Mouse (Mus musculus): ENCODE data around the gene 4930558K02Rik.
A peak's percentile ranks its signal among the peaks of the same experiment; 100 is the strongest.

4930558K02Rik gene

DNA sequence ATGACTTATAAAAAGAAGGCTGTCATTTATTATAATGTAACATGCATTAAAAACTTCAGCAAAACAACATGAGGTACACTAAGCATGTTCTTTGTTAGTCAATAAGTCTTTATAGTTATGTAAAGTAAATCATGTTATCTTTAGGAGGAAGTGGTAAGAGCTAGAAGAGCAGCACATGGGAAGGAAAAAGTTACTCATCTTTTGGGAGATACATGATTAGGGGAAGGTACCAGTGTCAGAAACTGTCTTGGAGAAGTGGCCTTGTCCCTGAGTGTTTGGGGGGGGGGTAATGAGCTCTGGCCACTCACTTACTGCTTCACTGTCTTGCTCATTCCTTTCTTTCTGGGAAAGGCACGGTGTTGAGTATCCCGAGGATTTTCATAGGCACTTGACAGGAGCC lies 37.4 kb downstream of the 4930558K02Rik start:
- no peak for DNase-seq

DNA sequence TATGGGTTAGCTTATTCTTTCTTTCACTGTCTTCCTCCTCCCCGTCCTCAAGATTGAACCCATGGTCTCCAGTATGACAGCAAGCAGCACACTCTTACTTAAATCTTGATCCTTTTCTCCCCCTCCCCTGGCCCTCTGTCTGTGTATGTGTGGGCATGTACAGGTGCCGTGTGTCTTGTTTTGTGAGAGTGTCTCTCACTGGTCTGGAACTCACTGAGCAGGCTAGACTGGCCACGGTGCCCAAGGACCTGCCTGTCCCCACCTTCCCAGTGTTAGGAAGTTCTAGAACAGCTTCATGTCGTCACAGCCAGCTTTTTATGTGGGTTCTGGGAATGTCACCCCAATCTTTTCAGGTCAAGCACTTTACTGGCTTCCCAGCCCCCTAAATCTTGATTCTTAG lies 47.1 kb downstream of the 4930558K02Rik start:
- no peak for DNase-seq

DNA sequence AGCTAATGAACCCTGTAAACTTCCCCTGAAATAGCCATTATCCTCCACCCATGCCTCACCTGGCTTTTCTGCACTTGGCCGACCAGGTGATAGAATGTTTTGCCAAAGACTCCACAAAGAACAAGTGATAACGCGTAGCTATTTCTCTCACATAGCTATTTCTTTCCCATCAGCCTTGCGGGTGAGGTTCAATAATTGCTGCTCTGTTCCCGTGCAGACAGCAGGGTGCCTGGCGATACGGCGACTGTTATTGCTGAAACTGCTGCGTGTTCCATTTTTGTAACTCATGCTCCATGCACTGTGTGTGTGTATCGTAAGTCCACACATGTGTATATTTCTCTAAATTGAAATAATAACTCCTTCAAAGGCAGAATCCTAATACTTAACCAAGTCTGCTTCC lies 47.6 kb downstream of the 4930558K02Rik start:
- DNase-seq = no peak

DNA sequence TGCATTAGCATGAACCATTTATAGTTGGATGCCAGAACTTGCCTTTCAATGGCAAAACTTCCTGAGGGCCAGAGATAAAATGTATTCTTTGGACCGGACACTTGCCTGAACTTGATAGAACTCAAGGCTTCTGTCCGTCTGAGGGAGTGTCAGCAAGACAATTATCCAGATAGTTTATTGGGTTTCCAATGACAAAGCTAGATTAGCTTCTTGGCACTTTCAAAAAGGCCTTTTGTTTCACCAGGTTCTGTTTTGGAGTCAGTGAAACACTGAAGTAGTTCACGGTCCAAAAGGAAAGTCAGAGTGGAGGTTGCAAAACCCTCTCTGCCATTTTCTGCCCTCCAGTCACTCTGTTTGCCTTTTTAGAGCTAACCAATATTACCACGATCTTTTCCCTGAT lies 48.1 kb downstream of the 4930558K02Rik start:
- DNase-seq = no peak

DNA sequence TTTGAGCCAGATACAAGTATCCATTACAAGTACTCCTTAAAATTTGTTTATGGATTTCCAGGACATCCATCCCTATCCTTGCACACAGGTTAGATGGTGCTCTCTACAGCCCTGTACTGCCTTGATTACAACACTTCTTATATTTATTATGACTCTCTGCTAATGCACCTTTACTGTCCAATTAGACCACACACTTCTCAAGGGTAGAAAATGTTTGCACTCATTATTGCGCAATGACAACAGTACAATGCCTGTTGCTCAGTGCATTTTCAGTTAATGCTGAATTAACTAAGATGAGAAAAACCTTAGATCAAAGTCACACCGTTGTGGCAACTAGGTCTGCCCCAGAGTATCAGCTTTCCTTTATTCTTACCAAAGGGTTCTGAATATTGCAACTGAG lies 51.5 kb downstream of the 4930558K02Rik start:
- no peak for DNase-seq

DNA sequence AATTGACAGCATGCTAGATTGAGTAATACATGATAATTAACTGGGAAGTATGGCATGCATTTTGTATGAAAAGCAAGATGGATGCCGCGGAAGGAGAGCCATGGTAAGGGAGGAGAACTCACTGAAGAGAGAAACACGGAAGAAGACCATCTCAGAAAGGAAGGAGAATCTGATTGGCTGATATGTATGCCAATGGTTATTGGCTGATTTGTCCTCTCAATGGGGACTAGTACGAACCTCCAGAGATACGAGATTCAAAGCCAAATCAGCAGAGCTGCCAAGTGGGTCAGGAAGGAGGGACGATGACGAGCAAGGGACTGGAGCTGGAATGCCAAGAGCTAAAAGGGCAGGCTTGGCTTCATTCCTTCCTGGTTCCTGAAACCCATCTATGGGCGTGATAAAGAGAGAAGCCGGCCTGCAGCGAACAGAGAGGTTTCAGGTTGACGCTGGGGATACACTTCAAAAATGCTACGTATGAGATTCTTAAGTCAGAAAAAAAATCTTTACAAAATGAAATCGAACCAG lies 54.1 kb downstream of the 4930558K02Rik start:
- peak; percentile 50 for DNase-seq

DNA sequence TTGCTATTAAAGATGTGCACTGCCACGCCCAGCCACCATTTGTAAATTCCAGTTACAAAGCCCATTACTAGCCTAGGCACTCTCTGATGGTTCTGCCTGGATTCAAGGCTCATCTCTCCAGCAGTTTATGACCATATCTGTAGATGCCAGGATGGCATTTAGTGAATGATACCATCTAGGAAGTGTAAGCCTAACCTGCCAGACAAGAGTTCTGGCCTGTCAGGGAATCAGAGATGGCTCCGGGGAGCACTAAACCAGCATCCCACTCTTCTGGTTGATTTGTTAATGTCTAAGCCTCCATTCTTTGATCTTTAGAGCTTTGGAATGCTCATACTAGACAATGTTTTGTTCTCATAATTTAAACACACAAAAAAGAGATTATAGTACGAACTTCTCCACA lies 55.1 kb downstream of the 4930558K02Rik start:
- DNase-seq = no peak

DNA sequence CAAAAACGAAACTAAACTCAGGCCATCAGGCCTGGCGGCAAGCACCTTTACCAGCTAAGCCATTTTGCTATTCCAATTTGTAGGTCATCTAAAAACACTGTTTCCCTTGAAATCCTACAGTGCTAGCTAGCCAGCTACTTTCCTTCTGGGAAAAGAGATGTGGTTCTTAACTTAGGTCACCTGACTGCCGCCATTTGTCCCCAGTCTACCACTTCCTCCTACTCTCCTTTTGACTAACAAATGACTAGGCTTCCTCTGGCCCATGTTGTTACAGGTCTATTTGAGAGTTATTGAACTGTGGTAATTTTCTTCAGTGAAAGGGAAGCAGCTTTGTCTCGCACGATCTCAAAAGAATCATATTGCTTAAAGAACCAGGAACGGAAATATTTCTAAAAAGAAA lies 57.5 kb downstream of the 4930558K02Rik start:
- DNase-seq = no peak

DNA sequence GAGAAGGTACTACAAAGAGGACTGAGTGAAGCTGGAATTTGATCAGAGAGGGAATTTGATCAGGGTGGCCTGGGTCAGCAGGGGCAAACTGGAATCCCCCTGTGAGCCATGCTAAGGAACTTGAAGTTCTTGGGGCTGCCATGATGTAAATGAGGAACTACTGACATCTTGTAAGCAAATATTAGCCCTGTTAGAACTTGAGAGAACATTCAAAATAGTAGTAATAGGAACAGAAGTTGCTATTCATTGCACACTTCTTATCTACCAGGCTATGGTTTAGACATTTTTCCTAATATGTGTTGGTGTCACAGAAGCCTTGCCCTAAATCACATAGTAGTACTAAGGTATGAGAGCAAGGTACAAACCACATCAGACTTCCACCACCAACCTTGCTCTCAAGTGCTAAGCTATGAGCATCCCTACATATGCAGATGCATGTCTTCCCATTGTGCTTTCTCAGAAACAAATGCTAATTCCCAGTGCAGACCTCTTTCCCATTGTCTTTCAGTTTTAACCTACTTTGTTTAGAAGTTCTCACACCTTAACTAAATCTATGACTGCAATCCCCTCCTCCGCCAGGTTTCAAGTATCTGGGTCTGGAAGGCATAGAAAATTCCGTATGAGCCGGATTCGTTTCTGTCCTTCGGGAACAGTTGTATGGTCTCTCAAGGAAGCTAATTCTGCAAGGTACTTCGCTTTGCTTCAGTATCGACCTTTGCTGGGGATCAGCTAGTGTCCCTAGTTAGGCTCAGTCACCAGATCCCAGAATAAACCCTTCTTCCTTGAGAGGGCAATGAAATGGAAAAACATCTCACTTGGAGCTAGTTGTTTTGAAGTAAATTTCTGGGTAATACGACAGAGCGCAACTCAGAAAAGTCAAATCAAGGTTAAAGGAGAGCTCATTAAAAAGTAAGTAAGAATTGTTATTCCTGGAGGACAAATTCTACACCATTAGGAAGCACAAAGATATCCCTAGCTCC lies 58.7 kb downstream of the 4930558K02Rik start:
- DNase-seq = no peak

DNA sequence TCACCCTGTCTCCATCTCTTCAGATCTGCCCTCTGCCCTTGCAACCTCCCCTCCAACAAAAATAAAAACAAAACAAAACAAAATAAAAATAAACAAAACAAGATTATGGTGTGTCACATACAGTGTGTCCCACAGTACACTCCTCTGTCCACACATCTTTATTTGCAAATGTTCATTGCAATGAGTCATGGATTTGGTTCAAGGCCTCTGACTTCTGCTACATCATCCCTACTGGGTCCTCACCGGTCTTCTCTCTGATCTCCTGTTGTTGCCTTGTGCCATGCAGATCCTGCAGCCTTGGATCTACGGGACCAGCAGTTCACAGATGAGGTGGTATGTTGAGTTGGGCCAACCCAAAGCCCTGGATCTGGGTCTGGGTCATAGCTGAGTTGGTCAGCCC lies 59.8 kb downstream of the 4930558K02Rik start:
- no peak for DNase-seq

DNA sequence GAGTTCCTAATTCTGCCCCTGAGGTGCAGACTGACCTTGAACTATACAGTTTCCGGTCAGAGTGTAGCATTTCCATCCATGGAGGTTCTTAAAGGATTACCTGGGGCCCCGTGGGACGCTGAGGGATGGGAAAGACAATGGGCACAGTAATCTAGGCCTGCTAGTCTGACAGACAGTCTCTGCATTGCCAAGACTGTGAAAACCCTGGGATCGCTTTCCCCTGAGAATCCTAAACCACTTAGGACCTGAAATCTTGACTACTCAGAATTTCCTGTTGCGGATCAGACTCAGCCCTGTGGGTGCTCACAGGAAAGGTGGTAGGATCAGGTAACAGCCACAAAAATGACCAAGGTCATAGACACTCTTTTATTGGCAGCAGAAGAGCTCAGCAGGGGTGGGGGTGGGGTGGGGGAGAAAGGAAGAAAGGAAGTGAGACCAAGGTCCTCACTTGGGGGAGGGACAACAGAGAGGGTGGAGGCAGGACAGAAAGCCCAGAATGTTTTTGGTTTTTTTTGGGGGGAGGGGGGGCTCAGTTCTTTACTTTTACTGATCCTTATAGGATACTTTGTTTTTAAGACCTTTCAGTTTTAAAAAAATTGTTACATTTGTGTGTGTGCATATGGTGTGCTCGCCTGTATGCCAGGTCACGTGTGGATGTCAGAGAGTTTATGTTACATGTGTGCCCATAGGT lies 60.6 kb downstream of the 4930558K02Rik start:
- DNase-seq = no peak

DNA sequence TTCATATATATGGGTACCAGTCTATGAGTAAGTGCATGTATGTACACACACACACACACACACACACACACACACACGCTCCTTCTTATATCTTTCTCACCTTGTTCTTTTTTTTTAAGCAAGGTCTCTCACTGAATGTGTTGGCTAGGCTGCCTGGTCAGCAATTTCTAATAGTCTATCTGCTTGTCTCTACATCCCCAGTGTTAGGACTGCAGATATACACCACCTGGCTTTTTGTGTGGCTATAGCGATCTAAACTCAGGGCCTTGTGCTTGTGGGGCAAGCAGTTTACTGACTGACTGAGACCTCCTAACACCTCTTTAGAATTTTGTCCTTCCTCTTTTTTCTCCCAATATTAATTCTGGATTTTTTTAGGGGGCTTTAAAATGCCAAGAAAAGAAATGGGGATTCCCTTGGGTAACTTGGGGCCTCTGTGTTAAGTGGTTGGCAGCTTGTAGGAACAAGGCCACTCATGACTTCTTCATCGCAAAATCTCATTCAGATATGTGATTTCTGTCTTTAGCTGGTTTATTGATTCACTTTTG lies 61.4 kb downstream of the 4930558K02Rik start:
- no peak for DNase-seq

DNA sequence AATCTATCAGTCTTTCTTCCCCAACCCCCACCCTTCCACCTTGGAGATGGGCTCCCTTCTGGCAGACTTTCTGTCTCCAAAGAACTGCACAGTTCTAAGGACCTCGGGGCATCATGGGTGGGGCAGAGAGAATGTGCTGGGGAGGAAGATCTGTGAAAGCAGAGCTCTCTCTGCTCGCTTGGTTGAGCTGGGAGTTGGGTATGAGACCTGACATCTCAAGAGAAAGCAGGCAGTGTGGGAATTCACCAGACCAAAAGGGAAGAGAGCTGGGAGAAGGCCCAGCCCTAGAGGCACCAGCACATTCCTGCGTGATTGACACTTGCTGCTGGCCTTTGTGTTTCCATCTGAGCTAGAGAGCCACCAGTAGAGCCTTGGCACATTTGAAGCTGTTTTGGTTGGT lies 63.4 kb downstream of the 4930558K02Rik start:
- DNase-seq = no peak

DNA sequence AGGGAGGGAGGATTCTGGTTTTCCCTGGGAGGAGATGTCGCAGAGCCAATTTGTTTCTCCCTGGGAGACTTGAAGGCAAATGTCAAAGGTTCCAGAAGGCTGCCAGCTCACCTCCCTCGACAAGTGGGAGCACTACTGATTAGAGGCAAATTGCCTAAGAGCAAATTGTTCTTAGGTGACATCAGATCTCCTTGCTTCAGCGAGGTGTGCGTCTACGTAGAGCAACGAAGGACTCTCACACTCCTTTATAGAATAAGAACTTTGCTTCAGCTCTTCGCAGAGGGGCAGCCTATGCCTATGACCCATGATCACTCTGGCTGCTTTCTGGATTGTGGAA lies 65.8 kb downstream of the 4930558K02Rik start:
- DNase-seq = no peak

DNA sequence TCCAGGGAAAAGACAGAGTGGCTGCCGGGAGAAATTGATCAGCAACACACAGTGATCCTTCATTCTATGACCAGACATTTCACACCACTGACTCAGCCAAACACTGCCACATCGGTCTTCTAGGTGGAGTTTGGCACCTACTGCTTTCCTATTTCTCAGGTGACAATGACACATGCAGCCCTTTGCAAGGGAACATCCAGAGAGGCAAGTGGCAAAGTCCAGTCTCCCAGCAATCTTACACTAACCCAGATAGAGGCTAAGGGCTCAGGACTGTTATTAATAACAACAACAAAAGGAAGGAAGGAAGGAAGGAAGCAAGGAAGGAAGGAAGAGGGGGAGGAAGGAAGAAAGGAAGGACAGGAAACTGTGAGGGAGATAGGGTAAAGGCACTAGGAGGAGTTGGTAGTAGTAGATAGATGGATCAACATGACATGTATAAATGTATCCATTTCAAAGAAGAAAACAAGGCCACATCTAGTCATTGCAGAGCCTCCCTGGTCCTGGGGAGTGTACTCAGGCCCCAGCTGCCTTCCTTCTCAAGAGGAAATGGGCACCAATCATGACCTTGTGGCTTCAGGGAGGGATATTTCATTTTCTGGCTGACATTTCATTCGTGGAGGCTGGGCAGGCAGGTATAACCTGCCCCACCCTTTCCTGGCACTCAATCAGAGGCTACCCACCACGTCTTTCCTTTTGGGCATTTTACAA lies 66.3 kb downstream of the 4930558K02Rik start:
- no peak for DNase-seq

DNA sequence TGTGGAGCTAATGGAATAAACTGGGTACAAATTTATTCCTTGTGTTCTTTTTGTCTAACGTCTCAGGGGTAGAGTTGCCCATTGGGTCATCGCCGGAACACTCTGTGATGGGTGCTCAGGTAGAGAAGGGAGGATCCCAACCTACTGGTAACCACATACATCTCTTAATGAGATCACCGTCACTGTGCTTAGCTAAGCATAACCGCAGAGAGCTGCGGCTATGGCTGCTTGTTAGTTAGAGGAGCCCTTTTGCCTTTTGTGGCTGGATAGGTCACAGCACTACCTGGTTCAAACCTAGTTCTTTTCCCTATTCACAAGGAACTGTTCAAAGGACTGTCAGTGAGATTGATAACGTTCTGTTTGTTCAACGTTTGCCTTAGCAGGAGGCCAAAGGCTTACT lies 70.4 kb downstream of the 4930558K02Rik start:
- no peak for DNase-seq

DNA sequence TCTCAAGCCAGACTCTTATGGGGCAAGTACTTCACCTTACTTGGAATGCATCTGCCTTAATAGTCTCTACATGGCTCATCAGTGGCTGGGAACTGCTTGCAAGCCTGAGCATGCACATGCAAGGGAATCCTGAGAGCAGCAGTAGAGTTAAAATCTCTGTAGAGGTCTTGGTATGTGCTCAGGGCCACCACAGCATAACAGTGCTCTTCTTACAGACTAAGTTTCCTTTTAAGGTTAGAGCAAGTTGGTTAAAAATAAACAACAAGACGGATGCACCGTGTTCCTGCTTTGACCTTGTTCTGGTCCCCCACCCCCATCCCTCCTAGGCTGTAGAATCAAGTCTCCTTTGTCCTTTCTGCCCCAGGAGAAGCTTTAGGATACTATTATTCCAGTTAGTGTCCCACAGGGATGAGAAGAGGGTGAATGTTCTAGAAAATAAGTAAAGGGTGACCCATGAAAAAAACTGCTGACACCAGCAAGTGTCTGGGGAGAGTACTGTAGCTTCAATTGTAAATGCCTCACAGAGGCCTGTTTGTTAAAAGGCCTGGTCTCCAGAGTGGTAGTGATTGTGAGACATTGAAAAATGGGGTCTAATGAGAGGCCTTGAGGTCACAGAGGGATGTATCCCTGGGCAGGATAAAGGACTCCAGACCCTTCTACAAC lies 71.5 kb downstream of the 4930558K02Rik start:
- no peak for DNase-seq

DNA sequence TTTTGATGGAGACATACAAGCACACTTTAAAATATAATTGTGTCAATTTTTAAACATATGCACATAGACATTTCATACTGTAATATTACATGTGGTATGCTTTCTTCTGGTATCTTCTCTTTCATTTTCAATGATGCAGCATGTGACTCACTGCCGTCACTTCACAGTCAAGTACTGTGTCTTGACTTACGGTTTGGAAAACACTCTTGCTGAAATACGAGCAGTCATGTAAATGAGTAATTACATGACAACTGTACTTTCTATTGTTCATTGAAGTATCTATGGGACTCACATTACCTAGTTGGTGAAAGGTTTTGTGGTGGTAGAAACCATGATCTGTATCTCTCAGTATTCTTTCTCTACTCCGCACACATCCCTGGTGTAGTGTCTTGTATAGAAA lies 72.3 kb downstream of the 4930558K02Rik start:
- DNase-seq = no peak

DNA sequence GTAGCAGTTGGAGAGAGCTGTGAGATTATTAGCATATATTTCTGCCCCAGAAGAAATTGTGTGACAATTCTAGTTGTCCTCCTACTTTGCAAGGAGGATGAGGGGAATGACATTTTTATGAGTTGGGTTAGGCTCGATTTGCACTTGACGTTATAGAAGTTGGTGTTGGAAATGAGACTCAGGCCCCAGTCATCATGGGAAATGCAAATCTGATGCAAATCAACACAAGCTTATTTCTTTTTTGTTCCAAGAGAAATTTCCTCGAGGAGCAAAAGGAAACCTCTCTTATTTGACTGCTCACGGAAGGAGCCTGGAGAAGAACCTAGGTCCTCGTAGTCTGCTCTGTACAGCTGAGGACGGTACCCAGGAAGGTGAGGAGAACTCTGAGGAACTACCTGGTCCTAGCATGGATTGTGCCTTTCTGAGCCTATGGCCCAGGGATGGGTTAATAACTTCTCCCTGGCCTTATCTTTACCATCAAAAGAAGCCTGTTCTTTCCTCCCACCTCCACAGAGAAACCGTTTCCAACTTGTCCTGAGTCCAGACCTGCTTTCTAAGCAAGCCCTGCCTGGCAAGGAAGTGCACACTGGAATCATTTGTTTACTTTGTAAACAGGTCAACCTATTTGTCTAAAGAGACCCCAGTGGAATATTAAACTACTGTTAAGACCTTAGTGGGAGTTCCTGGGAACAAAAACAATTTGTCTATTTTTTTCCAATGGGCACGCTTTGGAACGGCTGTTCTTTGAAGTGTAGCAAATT lies 76.6 kb downstream of the 4930558K02Rik start:
- no peak for DNase-seq

DNA sequence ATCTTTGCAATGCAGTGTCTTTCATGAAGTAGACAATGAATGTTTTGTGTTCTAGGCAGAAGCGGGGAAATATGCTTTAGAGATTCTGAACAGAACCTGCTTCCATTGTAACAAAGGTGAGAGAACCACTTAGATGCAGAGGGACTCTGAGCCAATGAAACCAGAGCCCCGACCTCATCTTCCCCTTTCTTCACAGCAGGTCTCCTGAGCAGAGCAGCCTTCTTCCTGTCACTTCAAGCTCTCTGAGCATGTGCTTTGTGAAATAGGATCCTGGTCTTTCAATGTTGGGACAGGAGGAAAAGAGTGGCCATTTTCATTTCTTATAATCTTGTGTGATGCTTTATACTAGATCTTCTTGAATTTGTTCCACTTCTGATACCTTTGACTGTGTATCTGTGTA lies 79.3 kb downstream of the 4930558K02Rik start:
- DNase-seq = no peak

DNA sequence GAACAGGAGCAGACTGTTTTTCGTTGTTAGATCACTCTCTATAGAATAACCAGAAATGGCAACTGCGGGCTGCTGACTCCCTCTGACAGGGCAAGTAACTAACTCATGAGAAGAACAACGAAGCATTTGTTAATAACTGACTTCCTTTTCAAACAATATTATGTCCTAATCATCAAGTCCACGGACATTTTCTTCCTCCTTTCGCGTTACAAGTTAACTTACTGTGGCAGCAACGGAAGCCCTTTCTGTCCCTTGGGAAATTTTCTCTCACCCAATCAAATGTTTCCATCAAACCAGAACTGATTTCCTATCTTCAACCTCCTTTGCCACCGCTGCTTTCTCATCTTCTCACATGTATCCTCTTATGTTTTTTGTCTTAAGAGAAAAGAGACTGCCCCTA lies 82.2 kb downstream of the 4930558K02Rik start:
- DNase-seq = no peak

DNA sequence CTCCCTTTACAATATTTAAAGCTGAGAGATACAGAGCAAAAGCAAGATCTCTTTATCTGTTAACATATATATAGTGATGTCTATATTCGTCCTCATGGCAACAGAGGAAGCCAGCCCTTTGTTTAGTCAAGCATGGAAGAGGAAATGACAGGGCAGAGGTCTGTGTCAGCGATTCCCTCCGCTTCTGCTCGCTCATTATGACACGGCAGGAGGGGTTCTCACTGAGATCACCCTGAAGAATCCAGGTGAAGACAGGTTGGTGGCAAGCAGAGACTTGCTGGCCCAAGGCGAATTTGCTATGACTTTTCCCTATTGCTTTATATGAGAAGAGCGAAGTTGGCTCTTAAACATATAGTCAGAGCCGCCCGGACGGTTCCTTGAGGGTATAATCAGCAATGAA lies 83.3 kb downstream of the 4930558K02Rik start:
- DNase-seq = no peak
